Mouse (Mus musculus) left cerebral cortex, postnatal 25 days (tissue): ENCODE measurements at regions not wholly inside any gene's neighbourhood (a gene's known extent, or its start where the extent isn't known, plus 50 kb on each side); places are given as distances from the start of the nearest gene placed in this dataset.
A peak's percentile ranks its signal among the peaks of the same experiment; 100 is the strongest.

Experiments
- DNase-seq, 2 experiments: peaks; one replicate each; pipeline ENCODE4 v3.0.0; 2022; ENCODE audit warnings: low spot score in 2 of 2, mixed read lengths in 1 of 2
- intact Hi-C: fragments of 180-260 bp; cut with DNase I; formaldehyde crosslinking; loops from one replicate; pipeline ENCODE4 v1.15.1; 2025

- DNase-seq = no peak
- intact Hi-C loops = no loop called here
Measured at GRCm38 (mm10) chr12:73491370-73491769, 54.8 kb downstream of the Tmem30b start.

- intact Hi-C loops = loop anchor here (10.0 kb wide), 1 partner anchor 1838 kb away; no protein-coding TSS in a partner anchor
- DNase-seq = no peak
Measured at GRCm38 (mm10) chr12:73482858-73483257, 63.3 kb downstream of the Tmem30b start.

- DNase-seq = no peak
- intact Hi-C loops = loop anchor here (10.0 kb wide), 1 partner anchor 1837 kb away; no protein-coding TSS in a partner anchor
Measured at GRCm38 (mm10) chr12:73482275-73482674, 63.9 kb downstream of the Tmem30b start.

- no peak for DNase-seq
- intact Hi-C loops = loop anchor here (10.0 kb wide), 1 partner anchor 1837 kb away; no protein-coding TSS in a partner anchor
Measured at GRCm38 (mm10) chr12:73481705-73482104, 64.5 kb downstream of the Tmem30b start.

- DNase-seq = no peak
- intact Hi-C loops = loop anchor here (10.0 kb wide), 1 partner anchor 1836 kb away; no protein-coding TSS in a partner anchor
Measured at GRCm38 (mm10) chr12:73481165-73481564, 65.0 kb downstream of the Tmem30b start.

GRCm38 (mm10) chr12:73480610-73480971, 65.6 kb downstream of the Tmem30b start:
- intact Hi-C loops = loop anchor here (10.0 kb wide), 1 partner anchor 1836 kb away; no protein-coding TSS in a partner anchor
- DNase-seq = no peak

- intact Hi-C loops = loop anchor here (10.0 kb wide), 1 partner anchor 1835 kb away; no protein-coding TSS in a partner anchor
Measured at GRCm38 (mm10) chr12:73479932-73480609, 66.1 kb downstream of the Tmem30b start.

GRCm38 (mm10) chr12:73478641-73479040, 67.6 kb downstream of the Tmem30b start:
- intact Hi-C loops = no loop called here
- DNase-seq = no peak

More at GRCm38 (mm10) chr12:73479932-73480609, 66.1 kb downstream of the Tmem30b start:
- DNase-seq = no peak

- intact Hi-C loops = no loop called here
- DNase-seq = no peak
Measured at GRCm38 (mm10) chr12:73476421-73476858, 69.8 kb downstream of the Tmem30b start.

- peak in 1 of 2 experiments; percentile 61 for DNase-seq
- intact Hi-C loops = no loop called here
Measured at GRCm38 (mm10) chr12:73475774-73476173, 70.4 kb downstream of the Tmem30b start.

- DNase-seq = no peak
- intact Hi-C loops = no loop called here
Measured at GRCm38 (mm10) chr12:73475020-73475419, 71.2 kb downstream of the Tmem30b start.

GRCm38 (mm10) chr12:73473111-73473510, 73.1 kb downstream of the Tmem30b start:
- no peak for DNase-seq
- intact Hi-C loops = no loop called here

GRCm38 (mm10) chr12:73471966-73472365, 74.2 kb downstream of the Tmem30b start:
- DNase-seq = no peak
- intact Hi-C loops = no loop called here

GRCm38 (mm10) chr12:73466484-73466883, 79.7 kb downstream of the Tmem30b start:
- intact Hi-C loops = no loop called here
- DNase-seq = no peak

GRCm38 (mm10) chr12:73465975-73466374, 80.2 kb downstream of the Tmem30b start:
- intact Hi-C loops = no loop called here
- DNase-seq = no peak

GRCm38 (mm10) chr12:73464311-73464710, 81.9 kb downstream of the Tmem30b start:
- no peak for DNase-seq
- intact Hi-C loops = no loop called here

- peak; percentile 8 to 10 for DNase-seq
- intact Hi-C loops = no loop called here
Measured at GRCm38 (mm10) chr12:73462091-73462490, 84.1 kb downstream of the Tmem30b start.

GRCm38 (mm10) chr12:73460291-73460761, 85.9 kb downstream of the Tmem30b start:
- DNase-seq = no peak
- intact Hi-C loops = no loop called here

GRCm38 (mm10) chr12:73451257-73451656, 94.9 kb downstream of the Tmem30b start:
- intact Hi-C loops = loop anchor here (5.0 kb wide), 1 partner anchor 429 kb away; no protein-coding TSS in a partner anchor
- DNase-seq = no peak

GRCm38 (mm10) chr12:73450541-73450940, 95.7 kb downstream of the Tmem30b start:
- intact Hi-C loops = loop anchor here (5.0 kb wide), 1 partner anchor 428 kb away; no protein-coding TSS in a partner anchor

More at GRCm38 (mm10) chr12:73450541-73450940, 95.7 kb downstream of the Tmem30b start:
- no peak for DNase-seq
